Mouse (Mus musculus) olfactory bulb, adult 2 months (tissue): ENCODE data around the gene Mpped1.

Source experiments
- CTCF ChIP-seq: fragments of 200-500 bp; IDR thresholded peaks from 2 replicates; pipeline ENCODE4 v1.5.1; 2012; ENCODE audit warnings: low read depth, mild to moderate bottlenecking, low read length, moderate library complexity; ENCODE audit not compliant: insufficient read depth
- POLR2A ChIP-seq: fragments of 200-500 bp; IDR thresholded peaks from 2 replicates; pipeline ENCODE4 v1.6.1; 2012; ENCODE audit warnings: mild to moderate bottlenecking, low read depth, low read length, moderate library complexity; ENCODE audit not compliant: insufficient read depth

GRCm38 (mm10) chr15:83746311-83746710 is 33.0 kb upstream of the Mpped1 start:
- TF ChIP-seq POLR2A = no peak
- no peak for TF ChIP-seq CTCF
